Mouse (Mus musculus) embryonic facial prominence, embryonic 14.5 days (tissue): ENCODE data around the gene Atg7. TPM values are rescaled to one million over a fixed set of nuclear protein-coding genes. Genes with fewer than 3 reads are reported as not detected.

Source experiments
- ATAC-seq: fragments of 200-750 bp; cut with Nextera tagmentation; 2 replicates; pipeline ENCODE4 v1.8.0; 2017; ENCODE audit warnings: low read depth, moderate number of reproducible peaks, moderate TSS enrichment
- DNase-seq: peaks from one replicate; pipeline ENCODE4 v3.0.0-alpha.2; 2015; ENCODE audit warnings: low spot score
- H3K27ac ChIP-seq: fragments of 300-500 bp; sonication (generic); replicated peaks from 2 replicates; pipeline ENCODE4 v1.5.1; 2014; ENCODE audit warnings: low read depth, mild to moderate bottlenecking, low read length, moderate library complexity
- H3K27me3 ChIP-seq: fragments of 300-500 bp; sonication (generic); replicated peaks from 2 replicates; pipeline ENCODE4 v1.6.1; 2014; ENCODE audit warnings: low read length; ENCODE audit not compliant: control insufficient read depth, insufficient read depth
- H3K36me3 ChIP-seq: fragments of 300-500 bp; sonication (generic); 2 replicates; pipeline ENCODE4 v1.6.1; 2014; ENCODE audit warnings: low read length, mixed read lengths; ENCODE audit not compliant: control insufficient read depth, insufficient read depth
- H3K4me1 ChIP-seq: fragments of 300-500 bp; sonication (generic); 2 replicates; pipeline ENCODE4 v1.6.1; 2014; ENCODE audit warnings: antibody characterized with exemption, low read length; ENCODE audit not compliant: control insufficient read depth, insufficient read depth
- H3K4me2 ChIP-seq: fragments of 300-500 bp; sonication (generic); 2 replicates; pipeline ENCODE4 v1.6.1; 2014; ENCODE audit warnings: low read depth, mild to moderate bottlenecking, low read length, moderate library complexity, mixed read lengths
- H3K4me3 ChIP-seq: fragments of 300-500 bp; sonication (generic); 2 replicates; pipeline ENCODE4 v1.5.1; 2014; ENCODE audit warnings: low read depth, mild to moderate bottlenecking, low read length
- H3K9ac ChIP-seq: fragments of 300-500 bp; sonication (generic); 2 replicates; pipeline ENCODE4 v1.6.1; 2014; ENCODE audit warnings: low read depth, mild to moderate bottlenecking, low read length, moderate library complexity, mixed read lengths
- H3K9me3 ChIP-seq: fragments of 300-500 bp; sonication (generic); 2 replicates; pipeline ENCODE4 v1.6.1; 2016; ENCODE audit warnings: low read length; ENCODE audit not compliant: control insufficient read depth
- WGBS: fragments of 180-500 bp; shearing (Covaris S2); extraction: QIAGEN DNeasy Blood & Tissue Kit; methylation state at CpG from one replicate; pipeline ENCODE4 v1.1.7; 2014; 5-methylcytosine and 5-hydroxymethylcytosine counted together
- polyA plus RNA-seq: library from polyadenylated mRNA; unstranded; fragments of >200 nt; fragmentation: Nextera tagmentation; extraction: Ambion mirVana; gene quantifications from 2 replicates; pipeline ENCODE4 v1.2.1, GENCODE M21; 2014

The Atg7 gene
- polyA plus RNA-seq, 1 experiment from 2014 or later = 17.6 TPM

DNA sequence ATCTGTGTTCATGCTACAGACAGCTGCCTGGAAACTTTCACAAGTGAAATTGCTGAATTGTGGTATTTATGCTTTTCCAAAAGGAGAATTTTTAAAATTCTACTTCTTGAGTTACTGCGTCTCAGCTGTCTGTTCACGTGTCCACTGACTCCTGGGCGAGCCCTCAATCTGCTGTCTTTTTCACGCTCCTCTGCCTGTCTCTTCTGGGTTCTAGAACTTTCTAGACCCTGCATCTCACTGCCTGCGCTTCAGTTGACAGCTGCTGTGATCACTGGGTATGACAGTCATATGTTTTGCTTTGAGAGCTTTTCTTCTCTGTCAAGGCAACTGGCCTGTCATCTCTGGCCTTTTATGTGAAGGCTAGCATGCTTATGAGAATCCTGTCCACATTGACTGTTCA lies 132.3 kb downstream of the Atg7 start:
- 58% methylated on average over 5 of the region's 5 CpGs for WGBS
- H3K9me3 ChIP-seq = no peaks in the 10 kb centered on the region
- H3K36me3 ChIP-seq = no peaks in the 10 kb centered on the region
- no peak overlapping the region for H3K4me3 ChIP-seq
- H3K27ac ChIP-seq = no peak overlapping the region; the same call in 1 of the 2 replicates
- DNase-seq = no peak
- no peaks in the 10 kb centered on the region for H3K27me3 ChIP-seq
- no peak for ATAC-seq
- H3K4me2 ChIP-seq = no peak overlapping the region
- peaks cover 9% of the 10 kb centered on the region for H3K4me1 ChIP-seq
- no peak overlapping the region for H3K9ac ChIP-seq

DNA sequence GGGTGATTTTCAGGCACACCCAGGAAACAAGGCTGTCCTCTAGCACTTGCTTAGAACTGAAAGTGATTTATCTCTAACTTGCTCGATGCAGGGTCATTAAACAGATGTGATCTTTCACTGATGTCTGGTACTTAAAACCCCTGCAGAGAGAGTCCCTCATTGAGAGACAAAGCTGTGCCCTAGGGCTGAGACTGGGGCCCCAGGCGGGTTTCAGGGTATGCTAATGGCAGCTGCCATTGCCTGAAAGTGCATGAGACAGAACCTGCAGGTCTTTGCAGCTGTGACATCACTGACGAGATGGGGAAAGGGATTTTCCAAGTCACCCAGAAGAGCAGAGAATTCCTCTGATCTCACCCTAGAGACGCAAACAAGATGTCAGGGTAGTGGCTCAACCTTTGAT lies 135.0 kb downstream of the Atg7 start:
- H3K9ac ChIP-seq = no peak overlapping the region
- H3K36me3 ChIP-seq = no peaks in the 10 kb centered on the region
- 28% methylated on average over 4 of the region's 4 CpGs for WGBS
- H3K9me3 ChIP-seq = no peaks in the 10 kb centered on the region
- H3K27ac ChIP-seq = no peak overlapping the region
- DNase-seq (no peak), ATAC-seq (no peak)
- peaks cover 28% of the 10 kb centered on the region for H3K4me1 ChIP-seq
- no peak overlapping the region for H3K4me2 ChIP-seq
- H3K27me3 ChIP-seq = no peaks in the 10 kb centered on the region
- H3K4me3 ChIP-seq = no peak overlapping the region

- Histone ChIP-seq H3K9me3 (no peaks in the 10 kb centered on the region), H3K27me3 (no peaks in the 10 kb centered on the region), H3K36me3 (no peaks in the 10 kb centered on the region), H3K4me1 (peaks cover 33% of the 10 kb centered on the region), H3K4me2 (no peak overlapping the region), H3K4me3 (no peak overlapping the region), H3K27ac (no peak overlapping the region; the same call in 1 of the 2 replicates), H3K9ac (no peak overlapping the region)
- no peak for ATAC-seq
- WGBS = 34% methylated on average over 8 of the region's 8 CpGs
- peak; percentile 61 for DNase-seq
These were observed 135.8 kb downstream of the Atg7 start for GRCm38 (mm10) chr6:114778650-114779049.

DNA sequence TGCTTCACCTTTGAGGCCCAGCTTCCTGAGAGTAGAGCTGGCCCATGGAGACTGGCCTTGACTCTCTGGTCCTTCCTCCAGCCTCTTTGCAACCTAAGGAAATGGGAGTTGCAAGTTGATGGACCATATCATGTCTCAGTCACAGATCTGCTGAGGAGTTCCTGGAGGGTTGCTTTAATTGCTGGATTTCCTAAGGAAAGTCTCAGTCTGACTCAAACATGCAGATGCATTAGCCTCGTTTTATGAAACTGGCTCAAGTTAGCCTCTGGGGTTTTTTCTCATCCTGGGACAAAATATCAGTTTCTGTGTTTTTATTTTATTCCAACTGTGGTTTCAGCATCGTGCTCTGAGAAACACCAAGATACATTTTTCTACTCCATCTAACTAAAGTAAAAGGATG lies 137.7 kb downstream of the Atg7 start:
- ATAC-seq (no peak), DNase-seq (no peak)
- WGBS = 45% methylated on average over 2 of the region's 2 CpGs
- H3K36me3 ChIP-seq = no peaks in the 10 kb centered on the region
- H3K9ac ChIP-seq = no peak overlapping the region
- no peak overlapping the region for H3K4me3 ChIP-seq
- no peaks in the 10 kb centered on the region for H3K9me3 ChIP-seq
- peaks cover 29% of the 10 kb centered on the region for H3K4me1 ChIP-seq
- H3K27ac ChIP-seq = no peak overlapping the region
- no peaks in the 10 kb centered on the region for H3K27me3 ChIP-seq
- H3K4me2 ChIP-seq = no peak overlapping the region

GRCm38 (mm10) chr6:114781415-114782240 lies 138.7 kb downstream of the Atg7 start:
- ATAC-seq = peak; percentile 75
- H3K27me3 ChIP-seq = no peaks in the 10 kb centered on the region
- no peak overlapping the region for H3K4me3 ChIP-seq
- peak overlapping the region; percentile 77 for H3K27ac ChIP-seq
- no peak overlapping the region for H3K9ac ChIP-seq
- peak overlapping the region; percentile 18; the same call in 1 of the 2 replicates for H3K4me2 ChIP-seq
- 21% methylated on average over 11 of the region's 11 CpGs for WGBS
- peaks cover 29% of the 10 kb centered on the region for H3K4me1 ChIP-seq
- peak; percentile 92 for DNase-seq
- no peaks in the 10 kb centered on the region for H3K9me3 ChIP-seq
- no peaks in the 10 kb centered on the region for H3K36me3 ChIP-seq

DNA sequence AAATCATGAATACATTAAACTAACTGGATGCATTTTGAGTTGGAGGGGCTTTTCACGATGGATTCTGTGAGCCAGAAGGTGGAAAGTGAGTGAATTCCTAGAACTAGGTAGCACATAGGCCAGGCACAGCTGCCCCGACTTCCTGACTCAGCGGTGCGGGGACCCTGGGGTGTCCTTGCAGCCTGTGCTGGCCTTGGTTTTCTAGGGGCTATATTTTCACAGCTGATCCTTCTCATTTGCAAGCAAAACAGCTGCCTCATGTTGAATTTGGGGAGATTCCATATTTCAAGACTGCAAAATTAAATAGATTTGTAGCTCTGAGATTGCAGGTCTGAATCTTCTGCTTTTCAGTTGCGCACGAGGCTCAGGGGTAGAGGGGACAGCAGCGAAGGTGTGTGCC lies 139.6 kb downstream of the Atg7 start:
- Histone ChIP-seq H3K9me3 (no peaks in the 10 kb centered on the region), H3K27me3 (no peaks in the 10 kb centered on the region), H3K4me3 (no peak overlapping the region), H3K4me2 (no peak overlapping the region), H3K27ac (peak overlapping the region; percentile 65), H3K4me1 (peaks cover 28% of the 10 kb centered on the region), H3K36me3 (no peaks in the 10 kb centered on the region), H3K9ac (no peak overlapping the region)
- DNase-seq = peak; percentile 43
- ATAC-seq = no peak
- 57% methylated on average over 7 of the region's 7 CpGs for WGBS

GRCm38 (mm10) chr6:114786461-114786860 lies 143.6 kb downstream of the Atg7 start:
- Histone ChIP-seq H3K9me3 (no peaks in the 10 kb centered on the region), H3K9ac (no peak overlapping the region), H3K4me1 (peaks cover 20% of the 10 kb centered on the region), H3K4me2 (no peak overlapping the region), H3K27ac (no peak overlapping the region), H3K36me3 (no peaks in the 10 kb centered on the region), H3K27me3 (no peaks in the 10 kb centered on the region), H3K4me3 (no peak overlapping the region)
- DNase-seq = peak; percentile 31
- 25% methylated on average over 3 of the region's 3 CpGs for WGBS
- ATAC-seq = no peak

DNA sequence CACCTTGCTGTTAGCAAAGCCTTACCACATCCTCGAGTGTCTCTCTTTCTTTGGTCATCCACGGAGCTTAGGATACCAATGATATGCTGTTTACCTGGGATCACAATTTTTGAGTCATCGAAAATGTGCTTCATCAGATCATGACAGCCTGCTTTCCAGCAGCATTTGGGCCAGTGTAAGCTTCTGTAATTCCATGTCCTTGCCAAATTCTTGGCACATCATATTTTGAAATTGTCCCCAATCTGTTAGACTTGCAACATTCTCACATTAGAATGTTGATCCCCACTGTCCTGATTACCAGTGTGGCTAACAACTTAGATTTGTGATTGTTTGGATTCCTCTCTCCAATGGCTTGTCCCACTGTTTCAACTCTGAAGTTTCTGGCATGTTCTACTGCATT lies 144.7 kb downstream of the Atg7 start:
- Histone ChIP-seq H3K4me3 (no peak overlapping the region), H3K27me3 (no peaks in the 10 kb centered on the region), H3K4me2 (no peak overlapping the region), H3K27ac (no peak overlapping the region), H3K9ac (no peak overlapping the region), H3K36me3 (no peaks in the 10 kb centered on the region), H3K9me3 (no peaks in the 10 kb centered on the region), H3K4me1 (peaks cover 14% of the 10 kb centered on the region; the same call in 1 of the 2 replicates)
- no peak for ATAC-seq
- no peak for DNase-seq
- WGBS = 78% methylated on average over 3 of the region's 3 CpGs

DNA sequence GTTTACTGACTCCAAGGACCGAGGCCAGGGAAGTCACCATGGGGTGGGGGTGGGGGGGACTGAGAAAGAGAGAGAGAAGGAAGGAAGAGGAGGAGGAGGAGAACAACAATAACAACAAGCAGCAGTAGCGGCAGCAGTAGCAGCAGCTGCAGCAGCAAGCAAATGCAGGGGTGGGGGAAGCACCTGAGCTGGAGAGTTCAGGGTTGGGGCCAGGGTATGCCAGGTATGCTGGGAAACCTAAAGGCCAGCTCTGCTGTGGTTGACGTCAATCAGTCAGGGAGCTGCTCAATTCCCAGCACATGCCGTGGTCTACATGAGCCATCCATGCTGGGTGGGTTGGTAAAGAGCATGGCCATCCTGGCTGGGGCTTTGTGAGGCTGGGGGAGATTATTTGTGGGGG lies 145.8 kb downstream of the Atg7 start:
- Histone ChIP-seq H3K4me1 (0 out of 2 replicates have a peak, but pooled peaks cover 7% of the 10 kb centered on the region), H3K9me3 (no peaks in the 10 kb centered on the region), H3K4me2 (no peak overlapping the region), H3K36me3 (no peaks in the 10 kb centered on the region), H3K9ac (no peak overlapping the region), H3K27ac (no peak overlapping the region), H3K27me3 (no peaks in the 10 kb centered on the region), H3K4me3 (no peak overlapping the region)
- DNase-seq = no peak
- no peak for ATAC-seq
- 71% methylated on average over 4 of the region's 4 CpGs for WGBS
